Mouse (Mus musculus) MEL-GATA-1-ER (cell line): Measurements from ENCODE around the gene Ttyh1.

ENCODE experiments used
- DNase-seq: peaks from one replicate; pipeline ENCODE4 v3.0.0-alpha.2; 2012; ENCODE audit warnings: low read depth; ENCODE audit errors: extremely low read depth

Ttyh1 gene

GRCm38 (mm10) chr7:4119344-4119902 is at the start of gene Ttyh1:
Gene Ttyh1, plus strand, starts transcription at chr7:4119408.
- no peak for DNase-seq

GRCm38 (mm10) chr7:4071066-4071465 is 48.1 kb upstream of the Ttyh1 start:
- no peak for DNase-seq

GRCm38 (mm10) chr7:4073144-4073543 is 46.1 kb upstream of the Ttyh1 start:
- DNase-seq = peak; percentile 80

GRCm38 (mm10) chr7:4079511-4079910 is 39.7 kb upstream of the Ttyh1 start:
- no peak for DNase-seq

GRCm38 (mm10) chr7:4080552-4080951 is 38.7 kb upstream of the Ttyh1 start:
- DNase-seq = peak; percentile 55

- no peak for DNase-seq
Observed at GRCm38 (mm10) chr7:4081706-4082105, 37.5 kb upstream of the Ttyh1 start.

GRCm38 (mm10) chr7:4082804-4083203 is 36.4 kb upstream of the Ttyh1 start:
- peak; percentile 57 for DNase-seq

- no peak for DNase-seq
Observed at GRCm38 (mm10) chr7:4084161-4084560, 35.0 kb upstream of the Ttyh1 start.

GRCm38 (mm10) chr7:4085562-4085961 is 33.6 kb upstream of the Ttyh1 start:
- no peak for DNase-seq

GRCm38 (mm10) chr7:4087238-4087895 is 31.8 kb upstream of the Ttyh1 start:
- no peak for DNase-seq

GRCm38 (mm10) chr7:4087896-4088480 is 31.2 kb upstream of the Ttyh1 start:
- DNase-seq = no peak

- DNase-seq = no peak
Observed at GRCm38 (mm10) chr7:4088679-4089078, 30.5 kb upstream of the Ttyh1 start.

- no peak for DNase-seq
Observed at GRCm38 (mm10) chr7:4091170-4091569, 28.0 kb upstream of the Ttyh1 start.

- no peak for DNase-seq
Observed at GRCm38 (mm10) chr7:4098301-4098700, 20.9 kb upstream of the Ttyh1 start.

GRCm38 (mm10) chr7:4098832-4099231 is 20.4 kb upstream of the Ttyh1 start:
- DNase-seq = no peak

- no peak for DNase-seq
Observed at GRCm38 (mm10) chr7:4101144-4101543, 18.1 kb upstream of the Ttyh1 start.

GRCm38 (mm10) chr7:4103411-4103810 is 15.8 kb upstream of the Ttyh1 start:
- no peak for DNase-seq

- DNase-seq = no peak
Observed at GRCm38 (mm10) chr7:4111766-4112165, 7.4 kb upstream of the Ttyh1 start.

GRCm38 (mm10) chr7:4117050-4117814 is 2.0 kb upstream of the Ttyh1 start:
- no peak for DNase-seq

- no peak for DNase-seq
Observed at GRCm38 (mm10) chr7:4119976-4120921, 1.0 kb downstream of the Ttyh1 start.
